Mouse (Mus musculus) limb, embryonic 10.5 days (tissue): ENCODE results near the gene Nfib. TPM values are rescaled to one million over a fixed set of nuclear protein-coding genes. Genes with fewer than 3 reads are reported as not detected.

Experiments used
- DNase-seq: peaks from one replicate; pipeline ENCODE4 v3.0.0-alpha.2; 2017; ENCODE audit warnings: low spot score
- H3K27ac ChIP-seq: fragments of 300-500 bp; sonication (generic); 2 replicates; pipeline ENCODE4 v1.5.1; 2016; ENCODE audit warnings: mild to moderate bottlenecking
- H3K27me3 ChIP-seq: fragments of 300-500 bp; sonication (generic); 2 replicates; pipeline ENCODE4 v1.6.1; 2016; ENCODE audit warnings: low read depth, mild to moderate bottlenecking; ENCODE audit not compliant: poor library complexity, severe bottlenecking
- H3K36me3 ChIP-seq: fragments of 300-500 bp; sonication (generic); 2 replicates; pipeline ENCODE4 v1.6.1; 2016; ENCODE audit warnings: mild to moderate bottlenecking, moderate library complexity
- H3K4me1 ChIP-seq: fragments of 300-500 bp; sonication (generic); 2 replicates; pipeline ENCODE4 v1.6.1; 2016
- H3K4me3 ChIP-seq: fragments of 300-500 bp; sonication (generic); 2 replicates; pipeline ENCODE4 v1.5.1; 2016; ENCODE audit warnings: mild to moderate bottlenecking, moderate library complexity
- H3K9me3 ChIP-seq: fragments of 300-500 bp; sonication (generic); replicated peaks from 2 replicates; pipeline ENCODE4 v1.6.1; 2016; ENCODE audit warnings: mild to moderate bottlenecking
- WGBS: fragments of 180-500 bp; shearing (Covaris S2); methylation state at CpG from one replicate; pipeline ENCODE4 v1.1.7; 2016; 5-methylcytosine and 5-hydroxymethylcytosine counted together
- polyA plus RNA-seq: library from polyadenylated mRNA; unstranded; fragments of >200 nt; fragmentation: Nextera tagmentation; extraction: Ambion mirVana; gene quantifications from 2 replicates; pipeline ENCODE4 v1.2.1, GENCODE M21; 2016

Gene Nfib
- polyA plus RNA-seq, 1 experiment from 2014 or later, result 23.4 TPM

GRCm38 (mm10) chr4:82538069-82538811 lies 167.3 kb downstream of the Nfib start:
- peak; percentile 65 for DNase-seq

GRCm38 (mm10) chr4:82537279-82537967 lies 168.1 kb downstream of the Nfib start:
- peak overlapping the region; percentile 54 for H3K4me3 ChIP-seq
- peaks cover 90% of the 10 kb centered on the region for H3K27me3 ChIP-seq
- H3K4me1 ChIP-seq, result peaks cover 51% of the 10 kb centered on the region
- H3K27ac ChIP-seq, result peak overlapping the region; percentile 66
- H3K9me3 ChIP-seq, result no peaks in the 10 kb centered on the region
- peak; percentile 74 for DNase-seq
- under 1% methylated on average over 28 of the region's 28 CpGs for WGBS
- no peaks in the 10 kb centered on the region for H3K36me3 ChIP-seq

More at GRCm38 (mm10) chr4:82538069-82538811, 167.3 kb downstream of the Nfib start:
- Histone ChIP-seq H3K27me3 (peaks cover 85% of the 10 kb centered on the region), H3K4me1 (peaks cover 42% of the 10 kb centered on the region), H3K4me3 (peak overlapping the region; percentile 54), H3K36me3 (no peaks in the 10 kb centered on the region), H3K9me3 (no peaks in the 10 kb centered on the region), H3K27ac (peak overlapping the region; percentile 22; the same call in 1 of the 2 replicates)
- under 1% methylated on average over 30 of the region's 30 CpGs for WGBS

- peak overlapping the region; percentile 66 for H3K27ac ChIP-seq
- H3K27me3 ChIP-seq, result peaks cover 96% of the 10 kb centered on the region
These were observed 168.9 kb downstream of the Nfib start for GRCm38 (mm10) chr4:82536435-82537278.

GRCm38 (mm10) chr4:82535606-82536434 lies 169.7 kb downstream of the Nfib start:
- DNase-seq, result no peak
- Histone ChIP-seq H3K36me3 (no peaks in the 10 kb centered on the region), H3K4me1 (peaks cover 58% of the 10 kb centered on the region), H3K27ac (peak overlapping the region; percentile 66; the same call in 1 of the 2 replicates), H3K9me3 (no peaks in the 10 kb centered on the region), H3K27me3 (peaks cover 88% of the 10 kb centered on the region), H3K4me3 (no peak overlapping the region)
- 37% methylated on average over 6 of the region's 6 CpGs for WGBS

More at GRCm38 (mm10) chr4:82536435-82537278, 168.9 kb downstream of the Nfib start:
- peaks cover 52% of the 10 kb centered on the region for H3K4me1 ChIP-seq
- no peaks in the 10 kb centered on the region for H3K9me3 ChIP-seq
- DNase-seq, result peak; percentile 65
- H3K36me3 ChIP-seq, result no peaks in the 10 kb centered on the region
- 1% methylated on average over 36 of the region's 36 CpGs for WGBS
- H3K4me3 ChIP-seq, result peak overlapping the region; percentile 54

- Histone ChIP-seq H3K36me3 (no peaks in the 10 kb centered on the region), H3K4me3 (no peak overlapping the region), H3K9me3 (no peaks in the 10 kb centered on the region), H3K27ac (no peak overlapping the region; the same call in 1 of the 2 replicates), H3K27me3 (peaks cover 62% of the 10 kb centered on the region), H3K4me1 (peaks cover 59% of the 10 kb centered on the region)
- DNase-seq, result no peak
- 33% methylated on average over 3 of the region's 3 CpGs for WGBS
These were observed 172.3 kb downstream of the Nfib start for GRCm38 (mm10) chr4:82533231-82533630.

GRCm38 (mm10) chr4:82532443-82533191 lies 172.9 kb downstream of the Nfib start:
- H3K27ac ChIP-seq, result peak overlapping the region; percentile 70
- H3K27me3 ChIP-seq, result peaks cover 56% of the 10 kb centered on the region
- WGBS, result 13% methylated on average over 11 of the region's 11 CpGs
- no peak overlapping the region for H3K4me3 ChIP-seq
- DNase-seq, result no peak
- peaks cover 53% of the 10 kb centered on the region for H3K4me1 ChIP-seq
- no peaks in the 10 kb centered on the region for H3K9me3 ChIP-seq
- H3K36me3 ChIP-seq, result no peaks in the 10 kb centered on the region

GRCm38 (mm10) chr4:82531977-82532376 lies 173.6 kb downstream of the Nfib start:
- Histone ChIP-seq H3K4me3 (no peak overlapping the region), H3K4me1 (peaks cover 47% of the 10 kb centered on the region), H3K27ac (peak overlapping the region; percentile 70), H3K27me3 (peaks cover 51% of the 10 kb centered on the region), H3K36me3 (no peaks in the 10 kb centered on the region), H3K9me3 (no peaks in the 10 kb centered on the region)
- no peak for DNase-seq
- WGBS, result 47% methylated on average over 5 of the region's 5 CpGs

GRCm38 (mm10) chr4:82530875-82531353 lies 174.6 kb downstream of the Nfib start:
- no peak for DNase-seq
- peaks cover 40% of the 10 kb centered on the region for H3K27me3 ChIP-seq
- no peaks in the 10 kb centered on the region for H3K36me3 ChIP-seq
- no peaks in the 10 kb centered on the region for H3K9me3 ChIP-seq
- WGBS, result 36% methylated on average over 3 of the region's 3 CpGs
- no peak overlapping the region for H3K4me3 ChIP-seq
- peak overlapping the region; percentile 37; the same call in 1 of the 2 replicates for H3K27ac ChIP-seq
- peaks cover 36% of the 10 kb centered on the region for H3K4me1 ChIP-seq

- no peak overlapping the region for H3K27ac ChIP-seq
- no peak overlapping the region for H3K4me3 ChIP-seq
- 64% methylated on average over 2 of the region's 2 CpGs for WGBS
- peaks cover 21% of the 10 kb centered on the region for H3K27me3 ChIP-seq
- no peaks in the 10 kb centered on the region for H3K36me3 ChIP-seq
- no peak for DNase-seq
- no peaks in the 10 kb centered on the region for H3K9me3 ChIP-seq
- peaks cover 35% of the 10 kb centered on the region for H3K4me1 ChIP-seq
These were observed 176.6 kb downstream of the Nfib start for GRCm38 (mm10) chr4:82528978-82529377.

- WGBS, result 94% methylated on average over 4 of the region's 4 CpGs
- Histone ChIP-seq H3K27ac (no peak overlapping the region), H3K27me3 (no peaks in the 10 kb centered on the region), H3K4me3 (no peak overlapping the region), H3K4me1 (peaks cover 6% of the 10 kb centered on the region; the same call in 1 of the 2 replicates), H3K36me3 (no peaks in the 10 kb centered on the region), H3K9me3 (no peaks in the 10 kb centered on the region)
- no peak for DNase-seq
These were observed 185.6 kb downstream of the Nfib start for GRCm38 (mm10) chr4:82519935-82520334.

GRCm38 (mm10) chr4:82518132-82518531 lies 187.4 kb downstream of the Nfib start:
- no peak for DNase-seq
- no peaks in the 10 kb centered on the region for H3K36me3 ChIP-seq
- no peaks in the 10 kb centered on the region for H3K27me3 ChIP-seq
- 81% methylated on average over 1 of the region's 1 CpGs for WGBS
- peaks cover 12% of the 10 kb centered on the region for H3K4me1 ChIP-seq
- H3K4me3 ChIP-seq, result no peak overlapping the region
- H3K27ac ChIP-seq, result no peak overlapping the region
- H3K9me3 ChIP-seq, result no peaks in the 10 kb centered on the region
